Mouse (Mus musculus) stomach, postnatal 0 days (tissue): ENCODE measurements around the gene Fgd5. TPM values are rescaled to one million over a fixed set of nuclear protein-coding genes. Genes with fewer than 3 reads are reported as not detected.
A peak's percentile ranks its signal among the peaks of the same experiment; 100 is the strongest.

Source experiments
- ATAC-seq: fragments of 200-750 bp; cut with Nextera tagmentation; 2 replicates; pipeline ENCODE4 v1.8.0; 2017; ENCODE audit not compliant: low FRiP score, low TSS enrichment
- DNase-seq: peaks from one replicate; pipeline ENCODE4 v3.0.0-alpha.2; 2016; ENCODE audit warnings: low spot score
- H3K27ac ChIP-seq: fragments of 300-500 bp; sonication (generic); replicated peaks from 2 replicates; pipeline ENCODE4 v1.5.1; 2014; ENCODE audit warnings: mild to moderate bottlenecking, control low read depth
- H3K27me3 ChIP-seq: fragments of 300-500 bp; sonication (generic); 2 replicates; pipeline ENCODE4 v1.6.1; 2014; ENCODE audit warnings: low read length; ENCODE audit not compliant: control insufficient read depth, insufficient read depth
- H3K36me3 ChIP-seq: fragments of 300-500 bp; sonication (generic); 2 replicates; pipeline ENCODE4 v1.6.1; 2014; ENCODE audit warnings: low read length, mixed read lengths; ENCODE audit not compliant: control insufficient read depth, insufficient read depth
- H3K4me1 ChIP-seq: fragments of 300-500 bp; sonication (generic); replicated peaks from 2 replicates; pipeline ENCODE4 v1.6.1; 2014; ENCODE audit warnings: antibody characterized with exemption; ENCODE audit not compliant: control insufficient read depth, insufficient read depth
- H3K4me2 ChIP-seq: fragments of 300-500 bp; sonication (generic); replicated peaks from 2 replicates; pipeline ENCODE4 v1.6.1; 2014; ENCODE audit warnings: low read depth, mild to moderate bottlenecking, control low read depth, moderate library complexity
- H3K4me3 ChIP-seq: fragments of 300-500 bp; sonication (generic); 2 replicates; pipeline ENCODE4 v1.5.1; 2014; ENCODE audit warnings: low read depth, low read length, control low read depth
- H3K9ac ChIP-seq: fragments of 300-500 bp; sonication (generic); 2 replicates; pipeline ENCODE4 v1.6.1; 2014; ENCODE audit warnings: mild to moderate bottlenecking, low read length, control low read depth, mixed read lengths
- H3K9me3 ChIP-seq: fragments of 300-500 bp; sonication (generic); 2 replicates; pipeline ENCODE4 v1.6.1; 2016; ENCODE audit warnings: low read length; ENCODE audit not compliant: control insufficient read depth
- CTCF ChIP-seq: IDR thresholded peaks from 2 replicates; pipeline ENCODE4 v1.5.1; 2016; ENCODE audit warnings: antibody characterized with exemption, low read depth, mild to moderate bottlenecking, moderate library complexity
- EP300 ChIP-seq: optimal IDR thresholded peaks from 2 replicates; pipeline ENCODE3; 2016; ENCODE audit warnings: antibody characterized with exemption
- WGBS: fragments of 180-500 bp; shearing (Covaris S2); extraction: QIAGEN DNeasy Blood & Tissue Kit; methylation state at CpG from one replicate; pipeline ENCODE4 v1.1.7; 2014; 5-methylcytosine and 5-hydroxymethylcytosine counted together
- polyA plus RNA-seq: library from polyadenylated mRNA; unstranded; fragments of >200 nt; fragmentation: Nextera tagmentation; extraction: Ambion mirVana; gene quantifications from 2 replicates; pipeline ENCODE4 v1.2.1, GENCODE M21; 2015

The Fgd5 gene
- polyA plus RNA-seq, 1 experiment from 2014 or later: 2.5 TPM

DNA sequence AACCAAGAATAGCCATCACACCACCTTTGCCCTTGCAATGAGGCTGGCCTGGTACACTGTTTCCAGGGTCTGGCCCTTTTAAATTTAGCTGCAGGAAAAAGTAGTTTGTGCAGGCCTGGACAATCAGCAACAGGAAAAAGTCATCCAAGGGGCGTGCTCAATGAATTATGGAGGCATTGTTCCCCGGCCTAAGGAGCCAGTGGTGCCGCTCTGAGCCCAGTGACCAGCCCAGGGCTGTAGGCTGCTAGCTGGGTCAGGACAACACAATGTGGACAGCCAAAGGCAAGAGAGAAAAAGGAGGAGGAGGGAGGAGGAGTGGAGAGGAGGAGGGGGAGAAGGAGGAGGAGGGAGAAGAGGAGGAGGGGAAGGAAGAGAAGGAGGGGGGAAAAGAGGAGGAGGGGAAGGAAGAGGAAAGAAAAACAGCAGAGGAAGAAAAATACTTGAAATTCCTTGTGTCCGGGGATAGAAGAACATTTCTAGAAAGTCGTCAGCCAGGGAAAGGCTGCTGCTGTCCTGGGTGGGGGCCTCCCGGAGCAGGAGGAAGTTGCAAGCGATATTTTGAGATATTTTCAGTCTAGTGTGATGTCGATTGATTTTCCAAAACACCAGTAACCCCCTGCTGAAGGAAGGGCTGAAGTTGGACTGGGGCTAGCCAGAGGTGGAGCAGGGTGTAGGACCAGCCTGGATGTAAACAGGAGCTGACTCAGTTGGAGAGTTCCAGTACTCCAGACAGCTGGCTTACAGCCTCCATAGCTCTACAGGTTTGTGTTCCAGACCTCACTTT, 18.5 kb upstream of the Fgd5 start:
- no peak overlapping the region for H3K9ac ChIP-seq
- no peaks in the 10 kb centered on the region for H3K9me3 ChIP-seq
- no peaks in the 10 kb centered on the region for H3K4me1 ChIP-seq
- H3K4me3 ChIP-seq: no peak overlapping the region
- H3K27me3 ChIP-seq: no peaks in the 10 kb centered on the region
- no peak for TF ChIP-seq EP300
- TF ChIP-seq CTCF: no peak
- H3K36me3 ChIP-seq: no peaks in the 10 kb centered on the region
- ATAC-seq: no peak; the same call in 1 of the 2 replicates
- H3K27ac ChIP-seq: peak overlapping the region; percentile 65
- H3K4me2 ChIP-seq: peak overlapping the region; percentile 20; the same call in 1 of the 2 replicates
- 20% methylated on average over 8 of the region's 8 CpGs for WGBS
- no peak for DNase-seq

DNA sequence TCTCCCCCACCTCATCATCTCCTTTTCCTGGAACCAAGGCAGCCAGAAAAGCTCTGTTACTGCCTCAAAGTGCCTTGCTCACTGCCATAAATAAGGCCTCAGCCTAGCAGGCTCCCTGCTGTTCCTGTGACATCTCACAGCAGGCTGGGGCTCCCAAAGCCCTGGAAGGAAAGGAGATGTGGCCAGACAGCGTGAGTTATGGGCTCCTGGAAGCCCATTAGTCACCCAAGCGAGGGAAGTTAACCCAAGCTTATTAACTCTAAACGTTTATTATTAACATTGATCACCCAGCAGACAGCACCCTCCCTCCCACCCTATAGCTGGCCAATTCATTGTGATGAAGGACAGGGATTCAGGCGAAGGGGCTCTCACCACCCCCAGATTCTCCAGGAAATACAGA, 15.2 kb upstream of the Fgd5 start:
- Histone ChIP-seq H3K36me3 (no peaks in the 10 kb centered on the region), H3K27me3 (no peaks in the 10 kb centered on the region), H3K9me3 (no peaks in the 10 kb centered on the region), H3K27ac (peak overlapping the region; percentile 30; the same call in 1 of the 2 replicates), H3K9ac (no peak overlapping the region), H3K4me1 (no peaks in the 10 kb centered on the region), H3K4me2 (no peak overlapping the region), H3K4me3 (no peak overlapping the region)
- TF ChIP-seq CTCF (no peak), EP300 (no peak)
- ATAC-seq (peak; percentile 48; the same call in 1 of the 2 replicates), DNase-seq (peak; percentile 20)
- WGBS: 23% methylated on average over 4 of the region's 4 CpGs

DNA sequence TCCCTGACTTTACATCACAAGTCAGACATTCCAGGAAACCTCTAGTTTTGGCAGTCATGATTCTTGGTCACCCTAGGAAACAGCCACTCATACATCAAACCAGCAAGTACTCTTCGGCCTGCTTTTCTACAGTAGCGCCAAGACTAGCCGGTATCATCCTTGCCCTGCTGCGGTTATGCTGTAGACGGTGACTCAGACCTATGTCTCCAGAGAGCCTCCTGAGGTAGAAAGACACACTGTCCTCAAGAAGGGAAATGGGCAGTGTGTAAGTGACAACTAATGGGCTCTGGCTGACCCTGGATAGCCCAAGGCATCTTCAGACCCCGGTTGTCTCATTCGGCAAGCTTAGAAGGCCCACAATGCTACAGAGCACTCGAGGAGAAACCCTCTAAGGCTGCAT, 13.6 kb upstream of the Fgd5 start:
- TF ChIP-seq EP300 (no peak), CTCF (no peak)
- Histone ChIP-seq H3K4me1 (no peaks in the 10 kb centered on the region), H3K9me3 (no peaks in the 10 kb centered on the region), H3K4me2 (no peak overlapping the region), H3K36me3 (no peaks in the 10 kb centered on the region), H3K4me3 (no peak overlapping the region), H3K27ac (no peak overlapping the region), H3K9ac (no peak overlapping the region), H3K27me3 (no peaks in the 10 kb centered on the region)
- 70% methylated on average over 8 of the region's 8 CpGs for WGBS
- DNase-seq: no peak
- no peak for ATAC-seq

DNA sequence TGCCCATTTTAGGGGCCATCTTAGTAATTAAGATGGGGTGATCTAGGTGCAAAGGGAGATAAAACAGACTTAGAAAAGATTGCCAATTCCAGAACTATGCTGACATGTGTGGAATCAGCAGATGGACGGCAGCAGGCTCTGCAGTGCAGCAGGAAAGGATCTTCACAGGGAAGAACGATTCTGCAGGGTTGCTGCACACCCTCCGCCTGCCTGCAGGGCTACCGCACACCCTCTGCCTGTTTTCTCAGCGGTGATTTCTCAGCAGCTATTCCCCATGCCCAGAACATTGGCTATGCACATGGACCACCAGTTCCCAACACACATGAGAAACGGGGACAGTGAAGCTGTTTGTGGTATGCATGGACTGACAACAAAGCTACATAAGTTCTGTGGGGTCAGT, 12.7 kb upstream of the Fgd5 start:
- Histone ChIP-seq H3K9ac (no peak overlapping the region), H3K4me3 (no peak overlapping the region), H3K4me1 (no peaks in the 10 kb centered on the region), H3K4me2 (no peak overlapping the region), H3K27me3 (no peaks in the 10 kb centered on the region), H3K9me3 (no peaks in the 10 kb centered on the region), H3K36me3 (no peaks in the 10 kb centered on the region), H3K27ac (no peak overlapping the region)
- 55% methylated on average over 6 of the region's 6 CpGs for WGBS
- no peak for DNase-seq
- ATAC-seq: no peak
- TF ChIP-seq EP300: no peak
- peak; percentile 15; the same call in 1 of the 2 replicates for TF ChIP-seq CTCF

DNA sequence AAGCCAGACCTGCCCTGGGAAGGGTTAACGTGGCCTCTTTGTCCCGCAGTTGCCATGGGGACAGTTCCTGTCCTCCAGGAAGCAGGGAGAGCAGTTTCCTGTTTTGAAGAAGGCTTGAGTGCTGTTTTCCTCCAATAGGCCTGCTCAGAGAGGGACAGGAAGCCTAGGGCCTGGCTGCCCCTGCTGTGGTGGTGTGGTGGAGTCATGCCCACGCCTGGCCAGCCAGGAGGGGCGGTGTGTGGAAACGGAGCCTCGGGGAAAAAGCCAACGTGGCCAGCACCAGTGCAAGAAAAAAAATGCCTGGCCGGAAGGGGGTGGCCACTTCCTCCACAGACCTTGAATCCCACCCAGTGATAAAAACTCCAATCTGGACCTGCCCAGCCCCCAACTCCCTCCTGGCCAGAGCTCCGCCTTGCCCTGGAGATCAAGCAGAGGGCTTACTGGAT, 6.5 kb upstream of the Fgd5 start:
- Histone ChIP-seq H3K27me3 (no peaks in the 10 kb centered on the region), H3K4me3 (no peak overlapping the region), H3K36me3 (no peaks in the 10 kb centered on the region), H3K27ac (0 out of 2 replicates have a peak overlapping the region, but pooled peaks have one; percentile 4), H3K9me3 (no peaks in the 10 kb centered on the region), H3K9ac (no peak overlapping the region), H3K4me2 (no peak overlapping the region), H3K4me1 (no peaks in the 10 kb centered on the region; the same call in 1 of the 2 replicates)
- peak; percentile 27 for DNase-seq
- ATAC-seq: peak; percentile 76
- TF ChIP-seq CTCF: no peak; the same call in 1 of the 2 replicates
- no peak for TF ChIP-seq EP300
- 44% methylated on average over 9 of the region's 9 CpGs for WGBS

DNA sequence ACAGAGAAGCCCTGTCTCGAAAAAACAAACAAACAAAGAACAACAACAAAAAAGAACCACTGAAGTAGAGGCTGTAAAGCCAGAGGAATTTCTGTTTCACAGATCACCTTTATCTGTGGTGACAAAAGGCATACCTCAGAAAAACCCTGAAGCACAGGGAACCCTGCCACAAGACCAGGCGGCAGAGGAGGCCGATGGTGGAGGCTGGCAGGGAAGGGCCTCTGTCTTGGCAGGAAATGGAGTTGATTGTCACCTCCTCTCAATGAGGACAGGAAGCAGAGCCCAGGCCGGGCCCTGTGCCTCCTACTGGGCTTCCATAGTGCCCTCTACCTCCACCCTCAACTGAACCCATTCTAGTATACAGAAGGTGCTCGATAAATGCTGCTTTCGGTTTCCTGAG, 4.7 kb upstream of the Fgd5 start:
- no peak for DNase-seq
- no peaks in the 10 kb centered on the region for H3K9me3 ChIP-seq
- H3K27ac ChIP-seq: no peak overlapping the region
- TF ChIP-seq CTCF (no peak), EP300 (no peak)
- H3K4me3 ChIP-seq: no peak overlapping the region
- no peaks in the 10 kb centered on the region for H3K27me3 ChIP-seq
- no peak overlapping the region for H3K9ac ChIP-seq
- ATAC-seq: no peak
- no peak overlapping the region for H3K4me2 ChIP-seq
- no peaks in the 10 kb centered on the region; the same call in 1 of the 2 replicates for H3K4me1 ChIP-seq
- 68% methylated on average over 6 of the region's 6 CpGs for WGBS
- H3K36me3 ChIP-seq: no peaks in the 10 kb centered on the region
